Mouse (Mus musculus) bone marrow, adult 2 months (tissue): ENCODE measurements at regions not wholly inside any gene's neighbourhood (a gene's known extent, or its start where the extent isn't known, plus 50 kb on each side); places are given as distances from the start of the nearest gene placed in this dataset.

Source experiments
- CTCF ChIP-seq: fragments of 200-500 bp; IDR thresholded peaks from 2 replicates; pipeline ENCODE4 v1.5.1; 2011; ENCODE audit warnings: low read length, control low read depth; ENCODE audit not compliant: control insufficient read depth, insufficient read depth
- POLR2A ChIP-seq: fragments of 200-500 bp; IDR thresholded peaks from 2 replicates; pipeline ENCODE4 v1.6.1; 2011; ENCODE audit warnings: low read depth, mild to moderate bottlenecking, control low read depth, low read length, borderline replicate concordance; ENCODE audit not compliant: control insufficient read depth

DNA sequence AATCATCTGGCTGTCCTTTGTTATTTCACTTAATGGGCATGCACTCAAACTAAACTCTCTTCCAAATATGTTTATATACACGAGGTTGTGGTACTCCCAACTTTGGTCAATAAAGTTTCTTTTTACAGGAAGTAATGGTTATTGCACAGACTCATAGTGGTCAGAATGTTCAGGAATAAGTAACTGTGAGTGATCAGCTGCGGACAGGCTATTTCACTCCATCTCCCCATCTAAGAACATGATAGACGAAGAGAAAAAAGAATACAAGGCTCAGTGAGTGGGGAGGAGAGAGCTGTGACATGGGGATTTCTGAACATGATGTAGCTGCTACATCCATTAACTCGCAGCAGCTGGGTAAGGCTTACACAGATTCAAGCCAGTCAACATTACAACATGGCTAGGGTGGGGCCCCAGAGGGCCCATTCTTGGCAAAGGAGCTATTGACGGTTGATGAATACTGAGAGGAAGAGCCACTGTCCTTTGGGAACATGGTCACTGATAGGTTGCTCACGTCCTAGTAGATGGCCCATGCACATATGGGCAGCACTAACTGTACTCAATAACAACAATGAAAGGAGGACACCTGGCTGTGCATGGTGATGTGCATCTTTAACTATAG lies 98.4 kb upstream of the Pum3 start:
- no peak for TF ChIP-seq POLR2A
- TF ChIP-seq CTCF: no peak
